ENCODE assay signal across 8 mouse cellular contexts in genomic region chr11:113778733-113779679, GRCm38 (mm10). TPM values are rescaled to one million over a fixed set of nuclear protein-coding genes. Genes with fewer than 3 reads are reported as not detected.
DNase-seq lines count a peak whose midpoint lies in the region; ATAC-seq and TF ChIP-seq lines count a peak whose summit lies in the region.
"Had no signal": no experiment of that assay in that cellular context is flagged by ENCODE, and none has a peak within 500 bp of the region (broad histone marks: within the 10 kb centered on the region; RNA-seq: fewer than 3 reads in every experiment).

No protein-coding gene starts in this region.

- DNase-seq in B cell, adult 2 months: peak; percentile 27 to 33
- DNase-seq in gastrocnemius, postnatal 36 days: peak; percentile 54 to 61
- peak; percentile 56 to 64 for DNase-seq in lung, postnatal 4 days
- DNase-seq in cerebellum, adult 2 months: no peak
- no peak for DNase-seq in spleen, postnatal 36 days (ENCODE audit: low spot score in 2 of 2)

- no peak for TF ChIP-seq POLR2A in cerebellum, adult 2 months (IDR thresholded peaks at IDR 0.05; ENCODE audit: borderline replicate concordance, insufficient read depth, low read length)

- no peak for TF ChIP-seq CTCF in E14TG2a.4 (conservative IDR thresholded peaks at IDR 0.05; ENCODE audit: low read length)
- TF ChIP-seq CTCF in intestine, postnatal 0 days (IDR thresholded peaks at IDR 0.05; ENCODE audit: low read depth): peak; percentile 10; the same call in 1 of the 2 replicates
- no peak for TF ChIP-seq CTCF in cerebellum, adult 2 months (IDR thresholded peaks at IDR 0.05; ENCODE audit: borderline replicate concordance, insufficient read depth, low read depth, low read length)

- ATAC-seq in intestine, postnatal 0 days: peak; percentile 56; the same call in 1 of the 2 replicates

- H3K4me3 ChIP-seq in E14TG2a.4 (replicated peaks; ENCODE audit: low read length): peak overlapping the region; percentile 68
- no peak overlapping the region for H3K4me3 ChIP-seq in intestine, postnatal 0 days (ENCODE audit: low read depth, low read length)
- no peak overlapping the region for H3K4me3 ChIP-seq in cerebellum, adult 2 months (replicated peaks; ENCODE audit: insufficient read depth, low read depth, low read length)

- WGBS in intestine, postnatal 0 days: 50% methylated on average over 20 of the region's 20 CpGs
- WGBS in cerebellum, adult 2 months: 62% methylated on average over 20 of the region's 20 CpGs

- peaks cover 49% of the 10 kb centered on the region for H3K4me1 ChIP-seq in E14TG2a.4 (replicated peaks; ENCODE audit: low read depth, low read length)
- H3K4me1 ChIP-seq in intestine, postnatal 0 days (replicated peaks; ENCODE audit: control insufficient read depth, insufficient read depth, low read length): peaks cover 9% of the 10 kb centered on the region
- no peaks in the 10 kb centered on the region for H3K4me1 ChIP-seq in cerebellum, adult 2 months (ENCODE audit: control insufficient read depth, insufficient read depth, low read length)

- intact Hi-C loops in gastrocnemius, postnatal 36 days (cut with DNase I): no loop called here

- 0 out of 2 replicates have a peak, but pooled peaks cover 4% of the 10 kb centered on the region for H3K9me3 ChIP-seq in E14TG2a.4 (ENCODE audit: low read length)
- H3K9me3 ChIP-seq in intestine, postnatal 0 days (ENCODE audit: control insufficient read depth): no peaks in the 10 kb centered on the region
- H3K9me3 ChIP-seq: megakaryocyte, embryonic 14.5 days had no signal

- no peak overlapping the region for H3K9ac ChIP-seq in intestine, postnatal 0 days (ENCODE audit: low read depth, low read length)

- no peak overlapping the region for H3K27ac ChIP-seq in intestine, postnatal 0 days (ENCODE audit: low read depth, low read length)
- no peak overlapping the region for H3K27ac ChIP-seq in cerebellum, adult 2 months (ENCODE audit: insufficient read depth, low read length)

- no peak overlapping the region for H3K4me2 ChIP-seq in intestine, postnatal 0 days (replicated peaks; ENCODE audit: low read depth)

- 0 out of 2 replicates have a peak, but pooled peaks cover 3% of the 10 kb centered on the region for H3K27me3 ChIP-seq in E14TG2a.4 (ENCODE audit: insufficient read depth, low read length)
- H3K27me3 ChIP-seq in intestine, postnatal 0 days (replicated peaks; ENCODE audit: control insufficient read depth, insufficient read depth, low read length): no peaks in the 10 kb centered on the region
- no peaks in the 10 kb centered on the region for H3K27me3 ChIP-seq in cerebellum, adult 2 months (ENCODE audit: control insufficient read depth, insufficient read depth, low read length)

- H3K36me3 ChIP-seq in E14TG2a.4 (ENCODE audit: insufficient read depth, low read length): no peaks in the 10 kb centered on the region
- H3K36me3 ChIP-seq in intestine, postnatal 0 days (ENCODE audit: control insufficient read depth, insufficient read depth): no peaks in the 10 kb centered on the region

RNA-seq across cellular contexts. Expression of gene Cdc42ep4, which starts 27.3 kb away (rescaled TPM):
- total RNA-seq in gastrocnemius, postnatal 36 days (2021): 1 to 10 TPM; 4.9 to 6.8 TPM
- polyA plus RNA-seq in intestine, postnatal 0 days (2015; fragmentation: Nextera tagmentation; extraction: Ambion mirVana): 30.2 and 33.0 TPM in 2 replicates
- 73.8 and 77.5 TPM in 2 replicates for polyA plus RNA-seq in cerebellum, adult 2 months (2012; rRNA removed)

Comparison
In these comparisons a context has a peak if more than half of its experiments do, and no peak if none do; other contexts are left out.
1. DNase-seq: peak in B cell, adult 2 months (2 of 2), gastrocnemius, postnatal 36 days (2 of 2) and lung, postnatal 4 days (2 of 2); none in cerebellum, adult 2 months (0 of 2) and spleen, postnatal 36 days (0 of 2).